Mouse (Mus musculus) C2C12 (cell line): ENCODE results near the gene Cldn6. TPM values are rescaled to one million over a fixed set of nuclear protein-coding genes. Genes with fewer than 3 reads are reported as not detected.

Experiments
- H3K27me3 ChIP-seq: one replicate; pipeline ENCODE4 v1.6.1; 2011; ENCODE audit not compliant: control insufficient read depth, insufficient read depth, insufficient read length
- H3K36me3 ChIP-seq: one replicate; pipeline ENCODE4 v1.6.1; 2011; ENCODE audit not compliant: control insufficient read depth, insufficient read depth
- H3K4me3 ChIP-seq: one replicate; pipeline ENCODE4 v1.5.1; 2011; ENCODE audit warnings: mild to moderate bottlenecking, control low read depth; ENCODE audit not compliant: poor library complexity, insufficient read depth, severe bottlenecking
- H3K79me2 ChIP-seq: one replicate; pipeline ENCODE4 v1.6.1; 2011; ENCODE audit not compliant: control insufficient read depth, insufficient read depth
- H3K79me3 ChIP-seq: one replicate; pipeline ENCODE4 v1.6.1; 2011; ENCODE audit warnings: low read depth, control low read depth
- H3ac ChIP-seq: one replicate; pipeline ENCODE3; 2011; ENCODE audit warnings: low read depth; ENCODE audit not compliant: control insufficient read depth, insufficient read length
- CEBPB ChIP-seq: IDR thresholded peaks from one replicate; pipeline ENCODE4 v1.6.1; 2011; ENCODE audit warnings: low read depth, mild to moderate bottlenecking, control low read depth, moderate library complexity
- CTCF ChIP-seq: IDR thresholded peaks from one replicate; pipeline ENCODE4 v1.5.1; 2011; ENCODE audit not compliant: control insufficient read depth, insufficient read depth, insufficient read length
- FOSL1 ChIP-seq: IDR thresholded peaks from one replicate; pipeline ENCODE4 v1.8.0; 2011; ENCODE audit warnings: mild to moderate bottlenecking, low read length; ENCODE audit not compliant: poor library complexity, insufficient read depth, severe bottlenecking
- MAX ChIP-seq: IDR thresholded peaks from one replicate; pipeline ENCODE4 v1.6.1; 2011; ENCODE audit warnings: mild to moderate bottlenecking, control low read depth
- MYOD1 ChIP-seq: IDR thresholded peaks from one replicate; pipeline ENCODE4 v1.6.1; 2011; ENCODE audit warnings: low read depth; ENCODE audit not compliant: control insufficient read depth, insufficient read length
- MYOG ChIP-seq: IDR thresholded peaks from one replicate; pipeline ENCODE4 v1.6.1; 2011; ENCODE audit not compliant: control insufficient read depth, insufficient read length; ENCODE audit errors: extremely low read depth
- USF1 ChIP-seq: IDR thresholded peaks from one replicate; pipeline ENCODE4 v1.6.1; 2011; ENCODE audit warnings: low read depth, mild to moderate bottlenecking, control low read depth, moderate library complexity
- polyA plus RNA-seq: library from polyadenylated mRNA; unstranded; fragments of >200 nt; fragmentation: generic; extraction: Trizol; gene quantifications from one replicate; pipeline ENCODE4 v1.2.1, GENCODE M21; 2012; ENCODE audit warnings: missing spikeins

Cldn6 gene
- polyA plus RNA-seq, 1 experiment = not detected

- Histone ChIP-seq H3K79me3 (no peaks in the 10 kb centered on the region), H3K4me3 (no peak overlapping the region), H3K79me2 (no peaks in the 10 kb centered on the region), H3ac (no peak overlapping the region), H3K36me3 (no peaks in the 10 kb centered on the region), H3K27me3 (no peaks in the 10 kb centered on the region)
- TF ChIP-seq MYOD1 = no peak
- TF ChIP-seq MAX = no peak
- no peak for TF ChIP-seq CTCF
- TF ChIP-seq USF1 = no peak
- TF ChIP-seq MYOG = no peak
- TF ChIP-seq CEBPB = no peak
- TF ChIP-seq FOSL1 = no peak
Measured at GRCm38 (mm10) chr17:23683226-23683625, 4.2 kb downstream of the Cldn6 start.

GRCm38 (mm10) chr17:23683856-23684672 is 5.0 kb downstream of the Cldn6 start, which contains the start of gene Cldn9:
Gene Cldn9, minus strand, starts transcription at chr17:23684026.
- TF ChIP-seq CEBPB (no peak), MYOD1 (no peak), MYOG (no peak)
- H3K4me3 ChIP-seq = no peak within 1 kb of the TSS
- no peaks in the 10 kb centered on the region for H3K36me3 ChIP-seq
- no peak within 1 kb of the TSS for H3ac ChIP-seq
- no peaks in the 10 kb centered on the region for H3K79me2 ChIP-seq
- no peaks in the 10 kb centered on the region for H3K27me3 ChIP-seq
- no peaks in the 10 kb centered on the region for H3K79me3 ChIP-seq

GRCm38 (mm10) chr17:23694491-23694890 is 15.4 kb downstream of the Cldn6 start:
- Histone ChIP-seq H3K79me2 (no peaks in the 10 kb centered on the region), H3K36me3 (no peaks in the 10 kb centered on the region), H3K79me3 (no peaks in the 10 kb centered on the region), H3ac (no peak overlapping the region), H3K27me3 (no peaks in the 10 kb centered on the region), H3K4me3 (no peak overlapping the region)
- no peak for TF ChIP-seq MYOD1
- TF ChIP-seq FOSL1 = no peak
- TF ChIP-seq USF1 = no peak
- no peak for TF ChIP-seq CTCF
- no peak for TF ChIP-seq CEBPB
- TF ChIP-seq MAX = no peak
- no peak for TF ChIP-seq MYOG

- H3K79me2 ChIP-seq = no peaks in the 10 kb centered on the region
- H3ac ChIP-seq = no peak overlapping the region
- no peaks in the 10 kb centered on the region for H3K79me3 ChIP-seq
- H3K36me3 ChIP-seq = no peaks in the 10 kb centered on the region
- H3K27me3 ChIP-seq = no peaks in the 10 kb centered on the region
- H3K4me3 ChIP-seq = no peak overlapping the region
- no peak for TF ChIP-seq MYOG
- TF ChIP-seq CTCF = no peak
- TF ChIP-seq USF1 = no peak
- TF ChIP-seq MYOD1 = no peak
- no peak for TF ChIP-seq CEBPB
- TF ChIP-seq FOSL1 = no peak
- no peak for TF ChIP-seq MAX
Measured at GRCm38 (mm10) chr17:23695801-23696200, 16.8 kb downstream of the Cldn6 start.

- H3K4me3 ChIP-seq = peak overlapping the region; percentile 41
- no peaks in the 10 kb centered on the region for H3K27me3 ChIP-seq
- H3K36me3 ChIP-seq = no peaks in the 10 kb centered on the region
- no peak for TF ChIP-seq CTCF
- no peak for TF ChIP-seq MYOD1
- no peak for TF ChIP-seq FOSL1
- no peak for TF ChIP-seq USF1
- TF ChIP-seq MYOG = no peak
- no peak for TF ChIP-seq MAX
- no peak for TF ChIP-seq CEBPB
- no peaks in the 10 kb centered on the region for H3K79me3 ChIP-seq
- H3K79me2 ChIP-seq = no peaks in the 10 kb centered on the region
- peak overlapping the region; percentile 48 for H3ac ChIP-seq
Measured at GRCm38 (mm10) chr17:23699131-23700077, 20.4 kb downstream of the Cldn6 start.
